Mouse (Mus musculus) cortical plate, adult 2 months (tissue): Measurements from ENCODE around the gene Orm2. TPM values are rescaled to one million over a fixed set of nuclear protein-coding genes. Genes with fewer than 3 reads are reported as not detected.

Experiments used
- H3K27ac ChIP-seq: fragments of 200-500 bp; 2 replicates; pipeline ENCODE4 v1.5.1; 2012; ENCODE audit warnings: low read length, control low read depth, inconsistent platforms; ENCODE audit not compliant: insufficient read depth
- H3K4me1 ChIP-seq: fragments of 200-500 bp; 2 replicates; pipeline ENCODE4 v1.6.1; 2011; ENCODE audit warnings: low read length; ENCODE audit not compliant: control insufficient read depth, insufficient read depth
- H3K4me3 ChIP-seq: fragments of 200-500 bp; 2 replicates; pipeline ENCODE4 v1.5.1; 2011; ENCODE audit warnings: mild to moderate bottlenecking, low read length, control low read depth; ENCODE audit not compliant: insufficient read depth
- CTCF ChIP-seq: fragments of 200-500 bp; IDR thresholded peaks from 2 replicates; pipeline ENCODE4 v1.5.1; 2011; ENCODE audit warnings: mild to moderate bottlenecking, control low read depth, low read length; ENCODE audit not compliant: insufficient read depth; ENCODE audit errors: extremely low read depth
- POLR2A ChIP-seq: fragments of 200-500 bp; IDR thresholded peaks from 2 replicates; pipeline ENCODE4 v1.6.1; 2011; ENCODE audit warnings: mild to moderate bottlenecking, low read length, control low read depth; ENCODE audit not compliant: insufficient read depth; ENCODE audit errors: extremely low read depth
- polyA plus RNA-seq: library from polyadenylated mRNA; depleted of rRNA; stranded (reverse); fragments of >200 nt; gene quantifications from 2 replicates; pipeline ENCODE4 v1.2.3, GENCODE M21; 2012

Orm2 gene
- polyA plus RNA-seq, 1 experiment, result not detected

DNA sequence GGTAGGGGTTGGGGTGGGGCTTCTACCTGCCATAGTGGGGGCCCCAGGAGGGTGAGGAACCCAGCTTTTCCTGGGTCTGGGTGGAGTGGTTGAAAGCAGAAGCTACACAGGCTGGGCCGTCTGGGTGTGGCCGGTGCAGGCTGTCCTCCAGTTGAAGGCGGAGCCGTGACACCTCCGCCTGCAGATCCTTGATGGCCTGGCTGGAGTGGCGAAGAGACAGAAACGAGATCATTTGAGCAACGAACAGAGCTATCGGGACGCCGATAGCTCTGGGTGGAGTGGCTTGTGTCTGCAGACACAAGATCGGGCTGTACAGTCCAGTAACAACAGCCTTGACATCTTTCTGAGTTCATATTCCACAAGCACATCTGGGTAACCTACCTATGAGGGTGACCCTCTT lies 12.1 kb downstream of the Orm2 start:
- no peak overlapping the region for H3K4me3 ChIP-seq
- no peak overlapping the region for H3K27ac ChIP-seq
- TF ChIP-seq CTCF (no peak), POLR2A (no peak)
- no peaks in the 10 kb centered on the region for H3K4me1 ChIP-seq

DNA sequence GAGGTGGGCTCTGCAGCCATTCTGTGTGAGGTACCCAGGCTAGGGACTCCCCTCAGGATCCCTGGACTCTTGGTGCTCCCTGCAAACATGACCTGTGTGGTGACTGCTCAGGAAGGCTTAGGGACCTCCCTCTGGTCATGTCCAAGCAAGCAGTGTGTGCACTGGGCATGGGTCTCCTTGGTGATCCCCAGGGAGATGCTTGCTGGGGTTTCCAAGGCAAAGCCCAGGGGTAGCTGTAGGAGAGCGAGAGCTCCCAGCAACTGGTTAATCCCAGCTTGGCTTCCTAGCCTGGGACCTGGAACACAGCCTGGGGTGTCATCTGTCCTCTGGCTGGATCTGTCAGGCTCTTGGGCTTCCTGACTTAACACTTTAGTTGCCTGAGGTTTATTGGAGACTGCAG lies 13.1 kb downstream of the Orm2 start:
- Histone ChIP-seq H3K4me3 (no peak overlapping the region), H3K4me1 (no peaks in the 10 kb centered on the region), H3K27ac (no peak overlapping the region)
- TF ChIP-seq CTCF (no peak), POLR2A (no peak)

DNA sequence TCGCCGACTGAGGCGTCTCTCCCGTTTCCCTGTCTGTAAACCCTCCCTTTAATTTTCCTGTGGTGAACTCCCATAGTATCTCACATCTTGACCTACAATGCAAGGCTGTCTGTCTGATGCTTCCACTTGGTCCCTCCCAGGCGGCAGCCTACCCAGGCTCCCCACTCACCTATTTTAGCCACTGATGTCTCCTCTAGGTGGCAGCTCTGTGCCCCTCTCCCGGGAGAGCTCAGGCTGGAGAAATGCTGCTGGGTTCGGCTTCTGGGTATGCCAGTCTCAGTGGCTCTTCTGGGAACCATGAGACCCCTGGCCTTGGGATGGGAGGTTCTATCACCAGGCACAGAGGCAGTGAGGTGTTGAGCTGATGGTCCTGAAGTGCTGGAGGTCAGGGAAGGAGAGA lies 15.2 kb downstream of the Orm2 start:
- TF ChIP-seq CTCF (0 out of 2 replicates have a peak, but pooled peaks have one; percentile 4), POLR2A (no peak)
- Histone ChIP-seq H3K4me3 (no peak overlapping the region), H3K4me1 (no peaks in the 10 kb centered on the region), H3K27ac (no peak overlapping the region)

DNA sequence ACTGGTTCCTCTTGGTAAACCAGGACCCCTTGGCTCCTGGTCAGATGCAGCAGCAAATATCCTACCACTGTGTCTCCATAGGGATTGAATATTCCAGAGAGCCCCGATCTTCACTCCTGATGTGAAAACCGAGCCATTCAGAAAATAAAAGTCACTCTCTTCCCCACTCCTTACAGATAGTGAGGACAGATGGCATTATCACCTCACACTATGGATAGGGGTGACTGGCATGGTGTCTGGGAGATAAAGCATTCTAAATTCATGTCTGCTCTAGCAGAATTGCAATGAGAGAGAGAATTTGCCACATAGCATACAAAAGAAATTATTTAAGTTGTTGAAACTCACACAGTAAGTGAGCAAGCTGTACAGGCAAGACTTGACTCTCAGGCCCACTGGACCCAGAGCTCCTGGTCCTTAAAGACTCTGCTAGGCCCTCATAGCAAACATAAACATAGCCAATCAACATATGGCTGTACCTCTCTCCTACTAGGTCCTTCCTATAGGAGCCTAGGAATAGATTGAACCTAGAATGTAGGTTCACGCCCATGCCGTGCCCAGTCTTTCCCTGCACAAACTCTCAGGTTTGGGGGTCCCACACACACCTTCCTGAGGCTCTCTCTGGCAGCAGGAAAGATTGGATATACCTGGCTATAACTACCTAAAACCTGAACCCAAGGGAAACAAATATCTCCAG lies 20.6 kb downstream of the Orm2 start:
- Histone ChIP-seq H3K4me1 (no peaks in the 10 kb centered on the region), H3K4me3 (no peak overlapping the region), H3K27ac (no peak overlapping the region)
- TF ChIP-seq CTCF, result no peak
- no peak for TF ChIP-seq POLR2A

DNA sequence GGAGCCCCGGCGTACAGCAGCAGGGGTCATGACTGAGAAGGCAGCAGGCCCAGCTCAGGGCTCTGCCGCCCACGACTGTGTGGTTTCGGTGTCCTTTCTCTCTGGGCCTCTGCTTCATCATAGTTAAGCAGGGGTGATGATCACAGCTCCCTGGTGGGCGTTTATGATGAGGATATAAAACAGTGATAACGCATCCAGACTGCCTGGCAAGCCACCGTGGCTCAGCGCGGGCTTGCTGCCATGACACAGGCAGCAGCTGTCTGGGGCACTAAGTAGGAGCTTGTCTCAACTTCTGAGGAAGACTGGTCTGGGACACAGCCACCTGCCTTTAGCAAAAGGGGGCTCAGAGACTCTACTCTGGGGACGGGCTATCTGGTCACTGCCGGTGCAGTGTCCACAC lies 21.2 kb downstream of the Orm2 start:
- no peaks in the 10 kb centered on the region for H3K4me1 ChIP-seq
- no peak overlapping the region for H3K4me3 ChIP-seq
- H3K27ac ChIP-seq, result no peak overlapping the region
- TF ChIP-seq CTCF (no peak), POLR2A (no peak)

DNA sequence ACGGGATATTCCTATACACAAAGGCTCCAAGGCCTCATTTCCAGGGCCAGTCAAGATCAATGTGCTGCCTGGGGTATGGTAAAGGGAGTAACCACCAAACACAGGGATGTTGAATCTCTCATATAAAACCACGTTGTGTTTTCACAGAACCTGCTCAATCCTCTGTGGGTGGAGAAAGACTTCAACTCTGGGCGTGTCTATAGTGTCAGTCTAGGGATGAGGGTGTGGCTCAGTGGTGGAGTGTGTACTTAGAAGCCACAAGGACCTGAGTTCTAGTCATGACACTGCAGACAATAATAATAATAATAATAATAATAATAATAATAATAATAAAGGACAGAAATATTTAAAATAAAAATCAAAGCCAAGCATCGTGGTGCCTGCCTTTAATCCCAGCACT lies 22.0 kb downstream of the Orm2 start:
- H3K4me1 ChIP-seq, result no peaks in the 10 kb centered on the region

DNA sequence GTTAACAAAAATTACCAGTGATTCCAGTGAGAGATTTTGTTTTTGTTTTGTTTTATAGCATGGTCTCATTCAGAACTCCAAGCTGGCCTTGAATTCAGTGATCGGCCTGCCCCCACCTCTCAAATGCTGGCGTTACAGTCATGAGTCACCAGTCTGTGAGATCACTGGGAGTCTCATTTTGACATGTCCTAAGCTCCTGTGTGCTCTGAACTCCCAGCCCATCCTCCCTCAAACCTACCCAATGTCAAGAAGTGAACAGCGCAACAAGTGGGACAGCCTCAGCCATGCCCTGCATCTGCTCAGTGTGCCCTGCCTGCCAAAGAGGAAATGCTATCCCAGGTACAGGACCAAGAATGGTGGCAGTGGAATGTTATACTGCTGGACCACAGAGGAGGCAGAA lies 23.0 kb downstream of the Orm2 start:
- no peak overlapping the region for H3K4me3 ChIP-seq
- no peaks in the 10 kb centered on the region for H3K4me1 ChIP-seq
- TF ChIP-seq CTCF, result no peak
- TF ChIP-seq POLR2A, result no peak
- H3K27ac ChIP-seq, result no peak overlapping the region

More for the DNA sequence above, 22.0 kb downstream of the Orm2 start:
- H3K27ac ChIP-seq, result no peak overlapping the region
- no peak overlapping the region for H3K4me3 ChIP-seq
- TF ChIP-seq POLR2A, result no peak

DNA sequence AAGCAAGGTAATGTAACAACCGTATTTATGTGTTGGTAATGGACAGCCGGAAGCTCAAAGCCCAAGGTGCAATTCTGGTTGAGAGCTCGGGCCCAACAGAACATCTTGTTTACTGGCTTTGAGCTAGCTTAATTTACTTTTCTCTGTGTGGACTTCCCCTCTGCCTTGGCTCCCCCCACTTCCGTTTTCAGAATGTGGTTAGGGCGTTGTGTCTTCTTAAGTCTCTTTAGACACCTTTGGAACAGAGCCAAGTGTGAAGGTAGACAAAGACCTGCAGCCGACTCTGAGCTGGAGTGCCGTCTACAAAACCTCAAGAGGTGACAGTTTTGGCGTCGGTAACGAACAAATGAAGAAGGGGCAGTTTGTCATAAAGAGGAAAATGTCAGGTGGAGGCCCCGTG lies 23.5 kb downstream of the Orm2 start:
- TF ChIP-seq CTCF (no peak), POLR2A (no peak)
- Histone ChIP-seq H3K4me3 (no peak overlapping the region), H3K4me1 (no peaks in the 10 kb centered on the region), H3K27ac (no peak overlapping the region)

DNA sequence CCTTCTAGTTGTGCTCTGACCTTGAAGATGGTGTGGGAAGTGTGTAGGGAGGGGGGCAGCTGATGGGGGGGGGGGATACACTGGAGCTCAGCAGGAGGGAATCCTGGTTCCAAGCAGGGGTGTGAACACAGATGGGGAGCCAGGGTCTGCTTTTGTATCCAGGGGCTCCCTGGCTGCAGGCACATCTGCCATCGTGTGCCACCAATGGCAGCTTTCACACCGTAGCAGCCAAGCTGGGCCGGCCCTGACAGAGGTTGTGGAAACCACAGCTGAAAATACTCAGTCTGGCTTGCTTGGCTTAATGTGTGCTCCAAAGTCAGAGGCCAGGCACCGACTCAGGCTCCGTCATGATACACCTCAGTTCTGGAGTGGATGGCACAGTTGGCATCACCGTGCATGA lies 25.8 kb downstream of the Orm2 start:
- H3K27ac ChIP-seq, result no peak overlapping the region
- TF ChIP-seq POLR2A (no peak), CTCF (no peak)
- no peak overlapping the region for H3K4me3 ChIP-seq
- no peaks in the 10 kb centered on the region for H3K4me1 ChIP-seq

DNA sequence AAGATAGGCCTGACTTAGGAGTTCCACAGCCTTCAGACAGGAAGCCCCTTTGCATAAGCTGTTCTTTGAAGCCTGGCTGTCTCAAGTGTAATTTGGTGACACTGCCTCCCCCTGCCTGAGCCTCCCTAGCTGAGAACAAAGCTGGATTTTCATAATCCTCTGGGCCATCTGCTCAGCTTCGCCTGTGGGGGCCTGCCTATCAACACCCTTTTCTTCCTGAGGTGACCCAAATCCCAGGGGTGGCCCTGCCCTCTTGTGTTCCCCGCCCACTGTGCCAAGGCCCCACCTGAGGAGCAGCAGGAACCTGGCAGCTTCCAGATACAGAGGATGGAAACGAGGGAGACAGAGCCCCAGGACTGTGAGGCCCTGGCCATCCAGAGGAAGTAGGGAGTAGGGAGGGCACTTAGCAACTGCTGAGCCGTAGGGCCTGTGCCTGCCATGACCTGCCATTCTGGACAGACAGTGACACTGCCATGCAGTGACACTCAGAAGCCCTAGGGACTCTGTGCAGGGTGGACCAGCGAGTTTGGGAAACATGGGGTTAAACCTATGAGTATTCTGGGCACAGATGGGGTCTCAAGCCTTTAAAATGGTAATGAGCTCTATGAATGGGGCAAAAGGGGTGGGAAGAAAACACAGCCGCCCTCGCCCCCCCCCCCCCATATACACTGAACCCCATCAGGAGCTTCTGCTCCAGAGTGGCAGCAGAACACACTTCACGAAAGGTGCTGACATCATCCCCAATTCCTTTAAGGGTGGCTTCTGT lies 27.1 kb downstream of the Orm2 start:
- H3K27ac ChIP-seq, result no peak overlapping the region

More for the DNA sequence above, 27.1 kb downstream of the Orm2 start:
- H3K4me1 ChIP-seq, result no peaks in the 10 kb centered on the region
- no peak overlapping the region for H3K4me3 ChIP-seq
- TF ChIP-seq POLR2A (no peak), CTCF (no peak)
